Mouse (Mus musculus) MEL (cell line): ENCODE data around the gene Itgb2. TPM values are rescaled to one million over a fixed set of nuclear protein-coding genes. Genes with fewer than 3 reads are reported as not detected.

Experiments used
- DNase-seq: peaks from one replicate; pipeline ENCODE4 v3.0.0; 2011; ENCODE audit warnings: low read depth, low spot score
- H3K27ac ChIP-seq: 2 replicates; pipeline ENCODE4 v1.5.1; 2012; ENCODE audit warnings: low read depth, mild to moderate bottlenecking, control low read depth, low read length, moderate library complexity; ENCODE audit not compliant: control insufficient read depth
- H3K27me3 ChIP-seq, 2 experiments: fragments of 150-350 bp in 1 of 2; sonication (generic) in 1 of 2; 2 replicates each; pipeline ENCODE4 v1.6.1; 2012; ENCODE audit warnings: low read length in 2 of 2, mild to moderate bottlenecking in 2 of 2, improper control_type of control experiment in 1 of 2, moderate library complexity in 1 of 2; ENCODE audit not compliant: insufficient read depth in 2 of 2, control insufficient read depth in 1 of 2
- H3K36me3 ChIP-seq, 2 experiments: 2 replicates each; pipeline ENCODE4 v1.6.1; 2012 to 2014; ENCODE audit warnings: low read length in 2 of 2, improper control_type of control experiment in 1 of 2, inconsistent platforms in 1 of 2, mild to moderate bottlenecking in 1 of 2; ENCODE audit not compliant: insufficient read depth in 2 of 2, control insufficient read depth in 1 of 2
- H3K4me1 ChIP-seq, 2 experiments: fragments of 150-350 bp in 1 of 2; sonication (generic) in 1 of 2; 2 replicates each; pipeline ENCODE4 v1.6.1; 2012; ENCODE audit warnings: low read length in 2 of 2, improper control_type of control experiment in 1 of 2, mild to moderate bottlenecking in 1 of 2; ENCODE audit not compliant: insufficient read depth in 2 of 2, control insufficient read depth in 1 of 2
- H3K4me3 ChIP-seq, 2 experiments: fragments of 150-350 bp in 1 of 2; sonication (generic) in 1 of 2; 2 replicates each; pipeline ENCODE4 v1.5.1; 2012; ENCODE audit warnings: low read depth in 2 of 2, low read length in 2 of 2, mild to moderate bottlenecking in 2 of 2, moderate library complexity in 2 of 2, control low read depth in 1 of 2, improper control_type of control experiment in 1 of 2; ENCODE audit not compliant: control insufficient read depth in 1 of 2, insufficient read depth in 1 of 2
- H3K79me2 ChIP-seq: 2 replicates; pipeline ENCODE4 v1.6.1; 2012; ENCODE audit warnings: mild to moderate bottlenecking, low read length, moderate library complexity; ENCODE audit not compliant: control insufficient read depth, poor library complexity, insufficient read depth
- H3K9ac ChIP-seq: 2 replicates; pipeline ENCODE4 v1.6.1; 2012; ENCODE audit warnings: low read depth, mild to moderate bottlenecking, control low read depth, low read length, moderate library complexity; ENCODE audit not compliant: control insufficient read depth, poor library complexity, severe bottlenecking
- H3K9me3 ChIP-seq: fragments of 150-350 bp; sonication (generic); replicated peaks from 2 replicates; pipeline ENCODE4 v1.6.1; 2012; ENCODE audit warnings: mild to moderate bottlenecking, low read length, improper control_type of control experiment, moderate library complexity; ENCODE audit not compliant: insufficient read depth
- CTCF ChIP-seq, 3 experiments: IDR thresholded peaks in 2 of 3; conservative IDR thresholded peaks in 1 of 3; 2 replicates each; pipeline ENCODE4 v1.5.1; 2011 to 2012; ENCODE audit warnings: low read length in 3 of 3, low read depth in 2 of 3, mild to moderate bottlenecking in 2 of 3, improper control_type of control experiment in 1 of 3, inconsistent platforms in 1 of 3, mixed read lengths in 1 of 3, moderate library complexity in 1 of 3; ENCODE audit not compliant: control insufficient read depth in 1 of 3, insufficient read depth in 1 of 3, poor library complexity in 1 of 3, severe bottlenecking in 1 of 3
- EP300 ChIP-seq, 2 experiments: IDR thresholded peaks; 2 replicates each; pipeline ENCODE4 v1.6.1; 2011; ENCODE audit warnings: improper control_type of control experiment in 2 of 2, low read length in 2 of 2, low read depth in 1 of 2, mild to moderate bottlenecking in 1 of 2
- ETS1 ChIP-seq: IDR thresholded peaks from 2 replicates; pipeline ENCODE4 v1.6.1; 2012; ENCODE audit warnings: low read depth, mild to moderate bottlenecking, inconsistent platforms, low read length, improper control_type of control experiment, moderate library complexity
- JUND ChIP-seq: IDR thresholded peaks from 2 replicates; pipeline ENCODE4 v1.6.1; 2011; ENCODE audit warnings: low read depth, mild to moderate bottlenecking, improper control_type of control experiment, low read length
- KAT2A ChIP-seq: conservative IDR thresholded peaks from 2 replicates; pipeline ENCODE4 v1.6.1; 2012; ENCODE audit warnings: low read depth, low read length, improper control_type of control experiment, inconsistent platforms
- MEF2A ChIP-seq: IDR thresholded peaks from 2 replicates; pipeline ENCODE4 v1.6.1; 2014; ENCODE audit warnings: low read depth, mild to moderate bottlenecking, inconsistent platforms, low read length, improper control_type of control experiment; ENCODE audit not compliant: poor library complexity, insufficient replicate concordance, severe bottlenecking; ENCODE audit errors: extremely low read depth
- MXI1 ChIP-seq: IDR thresholded peaks from 2 replicates; pipeline ENCODE4 v1.6.1; 2011; ENCODE audit warnings: mild to moderate bottlenecking, low read depth, low read length, improper control_type of control experiment
- POLR2AphosphoS2 ChIP-seq: IDR thresholded peaks from 2 replicates; pipeline ENCODE4 v1.6.1; 2011; ENCODE audit warnings: low read length, improper control_type of control experiment
- POLR2AphosphoS5 ChIP-seq: IDR thresholded peaks from 2 replicates; pipeline ENCODE4 v1.6.1; 2012; ENCODE audit warnings: low read depth, borderline replicate concordance, mild to moderate bottlenecking, inconsistent platforms, low read length, moderate library complexity, mixed read lengths
- RAD21 ChIP-seq: IDR thresholded peaks from 2 replicates; pipeline ENCODE4 v1.6.1; 2011; ENCODE audit warnings: mild to moderate bottlenecking, low read depth, low read length, improper control_type of control experiment
- RCOR1 ChIP-seq: IDR thresholded peaks from 2 replicates; pipeline ENCODE4 v1.6.1; 2012; ENCODE audit warnings: low read depth, mild to moderate bottlenecking, inconsistent platforms, low read length, improper control_type of control experiment
- SIN3A ChIP-seq: IDR thresholded peaks from 2 replicates; pipeline ENCODE4 v1.6.1; 2012; ENCODE audit warnings: low read length, improper control_type of control experiment, inconsistent platforms
- SMC3 ChIP-seq: IDR thresholded peaks from 2 replicates; pipeline ENCODE4 v1.6.1; 2011; ENCODE audit warnings: low read depth, low read length, improper control_type of control experiment
- TAL1 ChIP-seq: IDR thresholded peaks from 2 replicates; pipeline ENCODE4 v1.6.1; 2012; ENCODE audit warnings: mild to moderate bottlenecking, inconsistent platforms, low read length, moderate library complexity, mixed read lengths
- TBP ChIP-seq: IDR thresholded peaks from 2 replicates; pipeline ENCODE4 v1.8.0; 2011; ENCODE audit warnings: low read depth, low read length, improper control_type of control experiment
- TCF12 ChIP-seq: IDR thresholded peaks from 2 replicates; pipeline ENCODE4 v1.6.1; 2014; ENCODE audit warnings: low read depth, mild to moderate bottlenecking, inconsistent platforms, low read length, improper control_type of control experiment, moderate library complexity
- UBTF ChIP-seq: IDR thresholded peaks from 2 replicates; pipeline ENCODE4 v1.6.1; 2012; ENCODE audit warnings: low read depth, mild to moderate bottlenecking, inconsistent platforms, low read length, improper control_type of control experiment, moderate library complexity, borderline replicate concordance; ENCODE audit not compliant: insufficient read depth
- USF1 ChIP-seq: IDR thresholded peaks from 2 replicates; pipeline ENCODE4 v1.6.1; 2014; ENCODE audit warnings: low read depth, mild to moderate bottlenecking, inconsistent platforms, low read length, improper control_type of control experiment, moderate library complexity
- ZC3H11A ChIP-seq: IDR thresholded peaks from 2 replicates; pipeline ENCODE4 v1.6.1; 2012; ENCODE audit warnings: low read depth, mild to moderate bottlenecking, inconsistent platforms, low read length, improper control_type of control experiment
- ZKSCAN1 ChIP-seq: IDR thresholded peaks from 2 replicates; pipeline ENCODE4 v1.6.1; 2012; ENCODE audit warnings: low read depth, mild to moderate bottlenecking, inconsistent platforms, low read length, improper control_type of control experiment, moderate library complexity
- ZNF384 ChIP-seq: IDR thresholded peaks from 2 replicates; pipeline ENCODE4 v1.6.1; 2012; ENCODE audit warnings: low read depth, mild to moderate bottlenecking, inconsistent platforms, low read length, improper control_type of control experiment
- polyA plus RNA-seq, 2 experiments: library from polyadenylated mRNA; stranded (reverse) in 1 of 2; unstranded in 1 of 2; fragments of >175 nt in 1 of 2; fragments of >200 nt in 1 of 2; gene quantifications; 2 replicates each; pipeline versions ENCODE4 v1.2.1 to v1.2.4; 2012; ENCODE audit warnings: low replicate concordance in 2 of 2, low read depth in 1 of 2; ENCODE audit not compliant: insufficient read length in 2 of 2, insufficient read depth in 1 of 2, missing spikeins in 1 of 2
- total RNA-seq: library from RNA; depleted of rRNA; stranded (reverse); fragments of 300-350 nt; gene quantifications from 2 replicates; pipeline ENCODE4 v1.2.3, GENCODE M21; 2012

Gene Itgb2
- total and polyA plus RNA-seq, 3 experiments: 36.9 to 45.8 TPM; not detected in 1

- H3K27ac ChIP-seq: no peak overlapping the region
- H3K9ac ChIP-seq: no peak overlapping the region
- H3K9me3 ChIP-seq: no peaks in the 10 kb centered on the region
- peaks cover 18% of the 10 kb centered on the region for H3K79me2 ChIP-seq
- H3K4me3 ChIP-seq: no peak overlapping the region
- no peaks in the 10 kb centered on the region for H3K27me3 ChIP-seq
- peaks cover 6 to 26% of the 10 kb centered on the region in 2 experiments; a peak in 3 of 4 replicates for H3K4me1 ChIP-seq
- peaks cover 2 to 14% of the 10 kb centered on the region in 2 experiments for H3K36me3 ChIP-seq
- no peak for DNase-seq
- TF ChIP-seq JUND (no peak), SIN3A (no peak), ZKSCAN1 (no peak), USF1 (no peak), ZC3H11A (no peak), MEF2A (no peak), TAL1 (no peak), POLR2AphosphoS2 (no peak), RCOR1 (no peak), UBTF (no peak), KAT2A (no peak), ZNF384 (no peak), SMC3 (no peak), RAD21 (no peak), TBP (no peak), MXI1 (no peak), ETS1 (no peak), EP300 (IDR thresholded peaks at IDR 0.05; ENCODE audit: low read depth in 1 of 2, low read length in 2 of 2) (no peak), TCF12 (no peak), POLR2AphosphoS5 (no peak)
These were observed 73.0 kb downstream of the Itgb2 start for GRCm38 (mm10) chr10:77603021-77603420.

- peaks cover 6 to 26% of the 10 kb centered on the region in 2 experiments; a peak in 3 of 4 replicates for H3K4me1 ChIP-seq
- peaks cover 2 to 21% of the 10 kb centered on the region in 2 experiments for H3K36me3 ChIP-seq
- H3K27ac ChIP-seq: no peak overlapping the region
- no peaks in the 10 kb centered on the region for H3K9me3 ChIP-seq
- no peak overlapping the region for H3K4me3 ChIP-seq
- peaks cover 26% of the 10 kb centered on the region for H3K79me2 ChIP-seq
- DNase-seq: peak; percentile 49
- H3K27me3 ChIP-seq: no peaks in the 10 kb centered on the region
- TF ChIP-seq SMC3 (0 out of 2 replicates have a peak, but pooled peaks have one; percentile 27), CTCF (IDR thresholded peaks at IDR 0.05 in 2 of 3, conservative IDR thresholded peaks at IDR 0.05 in 1 of 3; ENCODE audit: control insufficient read depth in 1 of 3, insufficient read depth in 1 of 3, low read depth in 2 of 3, low read length in 3 of 3, poor library complexity in 1 of 3, severe bottlenecking in 1 of 3) (peak; percentile 59 to 84 (median 64)), RAD21 (peak; percentile 32), ETS1 (no peak)
- TF ChIP-seq, all 39 proteins: peak for 3
- no peak overlapping the region for H3K9ac ChIP-seq
These were observed 74.1 kb downstream of the Itgb2 start for GRCm38 (mm10) chr10:77604111-77604510.
